Mouse (Mus musculus): ENCODE data around the gene Cmtm2a. TPM values are rescaled to one million over a fixed set of nuclear protein-coding genes. Genes with fewer than 3 reads are reported as not detected.
"Not testable (repeated sequence)": the region's sequence is repeated elsewhere in the genome, so short reads cannot be mapped to it uniquely, and the experiment has no call there.

Gene Cmtm2a
- polyA plus RNA-seq, 1 experiment from 2014 or later: not detected

DNA sequence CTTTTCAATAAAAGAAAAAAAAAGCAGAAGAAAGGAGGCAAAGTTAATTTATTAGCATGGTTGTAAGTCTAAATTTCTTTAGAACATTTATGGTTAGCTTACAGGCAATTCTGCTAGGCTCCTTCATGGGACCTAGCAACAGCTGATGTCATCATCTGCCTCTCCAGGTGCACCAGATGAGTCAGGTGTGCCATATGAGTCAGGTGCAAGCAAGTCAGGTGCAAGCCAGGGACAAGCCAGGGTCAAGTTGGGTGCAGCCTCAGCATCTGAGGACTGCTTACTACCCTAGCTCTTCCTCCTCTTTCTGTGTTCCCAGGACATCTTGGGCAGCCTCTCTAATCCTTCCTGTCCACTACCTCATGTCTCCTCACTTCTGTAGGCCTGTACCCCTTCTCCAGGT, 24.6 kb downstream of the Cmtm2a start:
- no peak for ATAC-seq (ENCODE audit: low FRiP score, low read depth)
- Histone ChIP-seq H3K4me3 (no peak overlapping the region), H3K27me3 (no peaks in the 10 kb centered on the region), H3K4me2 (replicated peaks) (no peak overlapping the region), H3K9me3 (no peaks in the 10 kb centered on the region), H3K27ac (no peak overlapping the region), H3K4me1 (no peaks in the 10 kb centered on the region), H3K9ac (no peak overlapping the region), H3K36me3 (peaks cover 16% of the 10 kb centered on the region)

DNA sequence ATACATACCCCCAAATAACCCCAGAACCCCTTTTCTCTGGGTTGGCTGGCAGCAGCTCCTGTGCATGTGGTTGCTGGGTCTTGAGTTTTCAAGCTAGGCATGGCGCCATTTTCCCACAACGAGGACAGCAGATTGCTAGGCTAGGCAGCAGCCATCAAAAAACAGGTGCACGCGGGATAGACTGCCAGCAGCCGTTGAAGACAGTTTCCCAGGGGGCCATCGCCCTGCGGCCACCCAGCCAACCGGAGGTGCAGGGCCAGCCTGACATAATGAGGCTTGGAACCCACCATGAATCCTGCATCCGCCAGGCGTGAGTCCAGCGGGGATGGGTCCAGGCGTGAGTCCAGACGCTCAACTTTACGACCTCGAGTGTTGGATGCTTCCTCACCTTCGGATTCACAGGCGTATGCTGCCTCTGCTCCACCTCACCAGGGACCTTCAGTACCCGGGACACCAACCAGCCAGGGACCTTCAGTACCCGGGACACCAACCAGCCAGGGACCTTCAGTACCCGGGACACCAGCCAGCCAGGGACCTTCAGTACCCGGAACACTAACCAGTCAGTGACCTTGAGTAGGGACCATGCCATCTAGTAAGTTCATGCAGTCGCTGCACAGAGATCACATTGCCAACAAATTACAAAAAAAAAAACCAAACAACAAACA, 28.6 kb downstream of the Cmtm2a start:
- not testable (repeated sequence) for H3K4me3 ChIP-seq; ATAC-seq (ENCODE audit: low FRiP score, low read depth); H3K27me3 ChIP-seq; H3K9ac ChIP-seq; H3K4me2 ChIP-seq (replicated peaks); H3K9me3 ChIP-seq; H3K27ac ChIP-seq; H3K4me1 ChIP-seq
- 96% methylated on average over 22 of the region's 22 CpGs for WGBS
- H3K36me3 ChIP-seq: peaks cover 30% of the 10 kb centered on the region

DNA sequence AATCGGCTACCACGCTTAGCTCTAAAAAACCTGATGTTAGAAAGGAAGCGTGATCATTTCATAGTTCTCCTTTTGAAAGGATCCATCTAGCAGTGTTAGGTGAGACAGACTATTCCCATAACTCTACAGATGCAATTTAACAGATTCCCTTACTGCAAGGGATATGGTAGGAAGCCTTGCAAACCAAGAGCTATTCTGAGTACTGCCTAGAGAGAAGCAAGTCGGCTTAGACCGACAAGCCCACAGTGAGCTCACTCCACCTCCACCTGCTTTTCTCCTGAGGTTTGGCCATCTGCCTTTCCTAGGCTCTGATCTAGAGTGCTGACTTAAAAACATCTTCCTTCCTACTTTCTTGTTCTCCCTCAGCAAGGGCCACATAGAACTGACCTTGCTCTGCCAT, 31.2 kb downstream of the Cmtm2a start:
- not testable (repeated sequence) for H3K9me3 ChIP-seq; H3K4me1 ChIP-seq; H3K4me2 ChIP-seq (replicated peaks); ATAC-seq (ENCODE audit: low FRiP score, low read depth); H3K27me3 ChIP-seq; H3K27ac ChIP-seq; H3K9ac ChIP-seq; H3K4me3 ChIP-seq
- peaks cover 55% of the 10 kb centered on the region for H3K36me3 ChIP-seq
- WGBS: 97% methylated on average over 5 of the region's 5 CpGs

DNA sequence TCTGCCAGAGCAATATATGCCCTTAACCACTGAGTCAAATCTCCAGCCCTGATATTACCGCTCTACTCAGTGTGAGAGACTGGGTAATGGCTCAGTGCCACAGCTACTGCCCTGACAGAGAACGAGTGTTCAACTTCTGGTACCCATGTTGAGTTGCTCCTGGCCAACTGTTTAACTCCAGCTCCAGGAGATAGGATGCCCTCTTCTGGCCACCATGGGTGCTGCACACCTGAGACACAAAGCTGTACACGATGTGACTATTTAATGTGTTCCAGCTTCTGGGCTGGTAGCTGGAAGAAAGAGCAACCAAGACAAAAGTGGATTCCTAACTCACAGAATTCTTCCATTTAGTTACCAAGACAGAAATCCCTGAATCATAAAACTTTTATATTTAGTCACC, 40.0 kb downstream of the Cmtm2a start:
- no peak overlapping the region for H3K9ac ChIP-seq
- H3K4me1 ChIP-seq: peaks cover 9% of the 10 kb centered on the region
- H3K27ac ChIP-seq: no peak overlapping the region
- 87% methylated on average over 3 of the region's 3 CpGs for WGBS
- no peak overlapping the region for H3K4me3 ChIP-seq
- H3K4me2 ChIP-seq (replicated peaks): no peak overlapping the region
- H3K36me3 ChIP-seq: peaks cover 11% of the 10 kb centered on the region
- H3K9me3 ChIP-seq: no peaks in the 10 kb centered on the region
- no peak for ATAC-seq (ENCODE audit: low FRiP score, low read depth)
- H3K27me3 ChIP-seq: no peaks in the 10 kb centered on the region

DNA sequence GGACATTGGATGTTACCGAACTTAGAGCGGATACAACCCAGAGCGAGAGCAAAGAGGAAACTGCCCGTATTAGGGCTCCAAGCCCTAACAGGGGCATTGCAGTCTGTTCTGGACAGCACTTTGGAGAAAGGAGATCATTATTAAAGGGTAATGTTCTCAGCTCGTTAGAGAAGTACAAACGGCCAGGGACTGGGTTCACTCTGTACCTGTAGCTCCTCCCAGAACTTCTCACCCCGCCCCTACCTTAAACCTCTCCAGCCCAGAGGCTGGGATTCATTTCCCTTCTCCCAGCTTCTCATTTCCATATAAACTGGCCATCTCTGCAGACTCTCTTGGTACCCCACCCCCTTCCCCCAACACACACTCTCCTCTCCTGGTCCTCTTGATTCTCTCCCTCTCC, 41.5 kb downstream of the Cmtm2a start:
- H3K9me3 ChIP-seq: no peaks in the 10 kb centered on the region
- no peaks in the 10 kb centered on the region for H3K27me3 ChIP-seq
- H3K4me3 ChIP-seq: peak overlapping the region; percentile 70
- H3K36me3 ChIP-seq: no peaks in the 10 kb centered on the region
- peak overlapping the region; percentile 79 for H3K4me2 ChIP-seq (replicated peaks)
- H3K27ac ChIP-seq: peak overlapping the region; percentile 93
- no peak for ATAC-seq (ENCODE audit: low FRiP score, low read depth)
- WGBS: under 1% methylated on average over 7 of the region's 7 CpGs
- H3K4me1 ChIP-seq: peaks cover 23% of the 10 kb centered on the region
- peak overlapping the region; percentile 77 for H3K9ac ChIP-seq

DNA sequence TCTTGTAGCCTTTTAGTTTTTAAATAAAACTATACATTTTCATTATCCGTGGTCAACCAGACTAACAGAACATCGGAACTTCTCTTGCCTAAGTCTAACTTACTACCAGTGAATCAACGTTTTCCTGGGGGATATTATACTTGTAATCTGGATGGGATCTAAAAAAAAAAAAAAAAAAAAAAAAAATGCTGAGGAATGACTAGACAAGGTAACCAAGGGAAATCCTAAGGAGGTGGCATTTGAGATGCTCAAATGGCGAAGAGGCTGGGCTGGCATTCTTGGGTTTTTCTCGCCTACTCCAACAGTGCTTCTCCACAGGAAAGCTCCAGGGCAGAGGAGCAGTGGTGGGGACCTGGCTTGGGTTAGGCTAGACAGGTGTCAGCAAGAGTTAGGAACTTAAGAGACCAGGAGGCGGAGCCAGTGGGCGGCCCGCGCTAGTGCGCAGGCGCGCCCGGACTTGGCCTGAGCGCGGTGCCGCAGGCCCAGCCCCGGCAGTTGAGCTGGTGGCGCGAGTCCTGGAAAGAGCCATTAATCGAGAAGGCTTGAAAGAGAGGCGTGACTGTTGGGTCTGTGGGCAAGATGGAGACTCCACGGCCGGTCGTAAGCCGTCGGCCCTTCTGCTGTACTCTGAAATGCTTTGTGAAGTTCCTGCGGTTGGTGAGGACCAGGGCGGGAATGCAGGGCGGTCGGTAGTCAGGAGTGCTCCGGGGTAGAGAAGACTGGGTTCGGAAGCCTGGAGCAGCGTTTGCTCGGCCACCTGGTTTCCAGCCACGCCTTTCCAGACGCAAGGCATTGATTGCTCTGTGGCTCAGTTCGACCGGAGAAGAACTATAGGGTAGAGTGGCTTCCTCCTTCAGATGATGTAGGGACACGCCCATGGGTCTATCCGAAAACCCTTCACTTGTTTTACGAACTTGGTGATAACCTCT, 42.3 kb downstream of the Cmtm2a start, which contains the start of gene Cklf:
Gene Cklf (plus strand): TSS at position 423 of the 929 bp plus-strand sequence.
- H3K36me3 ChIP-seq: peaks cover 3% of the 10 kb centered on the region; the same call in 1 of the 2 replicates
- peaks cover 23% of the 10 kb centered on the region for H3K4me1 ChIP-seq
- ATAC-seq (ENCODE audit: low FRiP score, low read depth): peak; percentile 85
- no peaks in the 10 kb centered on the region for H3K27me3 ChIP-seq
- H3K4me3 ChIP-seq: peak within 1 kb of the TSS; percentile 70
- WGBS: 4% methylated on average over 41 of the region's 41 CpGs
- peak within 1 kb of the TSS; percentile 77 for H3K9ac ChIP-seq
- H3K4me2 ChIP-seq (replicated peaks): peak within 1 kb of the TSS; percentile 79
- H3K9me3 ChIP-seq: no peaks in the 10 kb centered on the region
- peak within 1 kb of the TSS; percentile 93 for H3K27ac ChIP-seq

DNA sequence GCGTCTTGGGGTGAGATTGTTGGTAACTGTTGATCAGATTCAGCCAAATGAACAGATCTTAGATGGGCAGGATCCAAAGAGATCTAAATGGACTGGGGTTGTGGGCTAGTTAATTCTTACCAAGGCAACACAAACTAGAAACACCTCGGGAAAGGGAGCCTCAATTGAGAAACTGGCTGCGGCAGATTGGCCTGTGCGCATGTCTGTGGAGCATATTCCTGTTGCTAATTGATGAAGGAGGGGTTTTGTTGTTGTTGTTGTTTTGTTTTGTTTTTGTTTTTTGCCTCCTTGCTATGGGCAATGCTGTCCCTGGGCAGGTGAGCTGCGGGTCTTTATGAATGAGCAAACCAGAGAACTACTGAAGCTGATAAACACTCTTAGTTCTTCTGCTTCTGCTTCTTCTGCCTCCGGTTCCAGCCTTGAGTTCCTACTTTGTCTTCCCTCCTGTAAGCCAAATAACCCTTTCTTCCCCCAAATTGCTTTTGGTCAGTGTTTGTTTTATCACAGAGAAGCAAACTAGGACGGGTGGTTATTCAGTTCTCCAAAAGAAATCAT, 43.5 kb downstream of the Cmtm2a start:
- no peak overlapping the region for H3K4me2 ChIP-seq (replicated peaks)
- peaks cover 3% of the 10 kb centered on the region; the same call in 1 of the 2 replicates for H3K36me3 ChIP-seq
- H3K4me1 ChIP-seq: peaks cover 23% of the 10 kb centered on the region
- no peak for ATAC-seq (ENCODE audit: low FRiP score, low read depth)
- no peak overlapping the region for H3K27ac ChIP-seq
- 85% methylated on average over 7 of the region's 7 CpGs for WGBS
- no peak overlapping the region for H3K4me3 ChIP-seq
- H3K27me3 ChIP-seq: no peaks in the 10 kb centered on the region
- H3K9ac ChIP-seq: no peak overlapping the region
- H3K9me3 ChIP-seq: no peaks in the 10 kb centered on the region

DNA sequence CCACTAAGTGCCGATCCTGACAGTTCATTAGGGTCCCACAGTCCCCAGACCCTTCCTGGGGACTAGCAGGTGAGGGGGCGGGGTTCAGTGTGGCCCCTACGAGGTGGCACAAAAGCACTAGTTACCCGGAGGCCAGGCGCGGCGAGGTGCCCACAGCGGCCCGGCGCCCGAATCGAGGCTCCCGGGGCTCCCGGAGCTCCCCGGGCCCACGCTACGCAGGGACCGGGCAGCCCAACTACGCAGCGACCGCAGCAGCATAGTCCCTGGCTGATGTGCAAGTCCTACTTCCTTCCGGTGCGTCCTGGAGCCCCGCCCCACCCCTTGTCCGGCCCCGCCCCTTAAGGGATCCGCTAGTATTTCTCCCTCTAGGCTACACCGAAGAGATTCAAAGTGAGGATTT, 44.7 kb downstream of the Cmtm2a start, which contains the start of gene Tk2:
Gene Tk2 (minus strand): TSS at position 283 of the 400 bp plus-strand sequence.
- 1% methylated on average over 27 of the region's 28 CpGs for WGBS
- peak; percentile 84 for ATAC-seq (ENCODE audit: low FRiP score, low read depth)
- Histone ChIP-seq H3K9me3 (no peaks in the 10 kb centered on the region), H3K4me1 (peaks cover 23% of the 10 kb centered on the region), H3K4me3 (peak within 1 kb of the TSS; percentile 84), H3K4me2 (replicated peaks) (peak within 1 kb of the TSS; percentile 83), H3K36me3 (peaks cover 10% of the 10 kb centered on the region), H3K27ac (peak within 1 kb of the TSS; percentile 33; the same call in 1 of the 2 replicates), H3K9ac (peak within 1 kb of the TSS; percentile 83), H3K27me3 (no peaks in the 10 kb centered on the region)

DNA sequence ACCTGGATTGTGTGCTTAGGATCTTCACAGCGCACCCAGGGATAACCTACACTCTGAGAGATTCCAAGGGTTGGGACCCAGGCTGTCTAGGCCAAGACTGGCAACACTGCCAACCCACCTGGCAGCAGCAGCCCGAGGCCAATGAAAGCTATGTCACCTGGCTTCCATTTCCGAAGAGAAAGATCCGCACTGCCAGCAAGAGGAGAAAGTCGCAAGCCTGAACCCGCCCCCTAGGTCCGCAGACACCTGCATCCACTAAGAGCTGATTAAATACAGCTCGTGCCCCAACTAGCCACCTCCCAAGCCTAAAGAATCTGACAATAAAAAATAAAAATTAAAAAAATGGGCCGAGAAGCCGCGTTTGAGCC, 45.1 kb downstream of the Cmtm2a start:
- H3K27ac ChIP-seq: peak overlapping the region; percentile 33; the same call in 1 of the 2 replicates
- 4% methylated on average over 11 of the region's 11 CpGs for WGBS

DNA sequence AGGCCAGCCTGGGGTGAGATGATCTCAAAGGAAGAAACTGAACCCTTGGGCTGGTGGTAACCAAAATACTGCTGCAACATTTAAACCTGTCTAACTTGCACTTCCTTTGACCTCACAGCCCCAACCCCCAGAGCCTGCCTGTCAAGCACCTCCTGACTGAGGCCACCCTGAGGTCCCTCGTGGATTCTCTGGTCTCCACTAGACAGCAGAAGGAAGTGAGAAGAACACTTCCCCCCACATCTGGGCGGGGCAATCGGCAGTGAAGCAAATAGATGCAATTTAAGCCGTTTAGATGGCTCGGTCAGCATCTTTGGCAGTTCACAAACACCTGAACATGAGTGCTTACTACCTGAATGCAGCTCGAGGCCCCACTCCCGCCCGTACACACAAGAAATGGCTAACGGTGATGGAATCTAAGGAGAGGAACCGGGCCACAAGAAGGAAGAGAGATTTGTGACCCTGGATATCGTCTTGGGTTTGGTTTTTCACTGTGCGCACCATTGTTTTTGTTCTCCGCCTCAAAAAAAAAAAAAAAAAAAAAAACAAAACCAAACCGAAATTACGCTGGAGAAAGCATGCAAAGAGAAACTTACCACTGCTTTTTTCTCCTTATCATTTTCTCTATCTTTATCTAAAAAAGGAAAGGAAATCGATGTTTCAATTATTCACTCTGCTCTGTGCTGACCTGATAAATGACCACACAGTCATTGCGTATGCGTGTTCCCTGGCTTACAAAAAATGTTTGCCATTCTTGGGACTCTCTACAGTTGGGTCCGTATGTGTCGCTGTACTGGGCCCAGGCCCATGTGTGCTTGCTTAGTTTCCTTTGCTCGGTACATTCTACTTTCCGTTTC, 45.7 kb downstream of the Cmtm2a start:
- peak overlapping the region; percentile 83 for H3K9ac ChIP-seq
- WGBS: 71% methylated on average over 22 of the region's 22 CpGs
- H3K36me3 ChIP-seq: peaks cover 20% of the 10 kb centered on the region
- H3K27me3 ChIP-seq: no peaks in the 10 kb centered on the region
- no peaks in the 10 kb centered on the region for H3K9me3 ChIP-seq
- peak overlapping the region; percentile 84 for H3K4me3 ChIP-seq
- peaks cover 23% of the 10 kb centered on the region for H3K4me1 ChIP-seq
- peak overlapping the region; percentile 83 for H3K4me2 ChIP-seq (replicated peaks)
- no peak overlapping the region for H3K27ac ChIP-seq
- no peak for ATAC-seq (ENCODE audit: low FRiP score, low read depth)

More for the DNA sequence above, 45.1 kb downstream of the Cmtm2a start:
- H3K4me1 ChIP-seq: peaks cover 23% of the 10 kb centered on the region
- peak overlapping the region; percentile 83 for H3K9ac ChIP-seq
- H3K27me3 ChIP-seq: no peaks in the 10 kb centered on the region
- ATAC-seq (ENCODE audit: low FRiP score, low read depth): no peak
- no peaks in the 10 kb centered on the region for H3K9me3 ChIP-seq
- peaks cover 14% of the 10 kb centered on the region for H3K36me3 ChIP-seq
- H3K4me2 ChIP-seq (replicated peaks): peak overlapping the region; percentile 83
- H3K4me3 ChIP-seq: peak overlapping the region; percentile 84

DNA sequence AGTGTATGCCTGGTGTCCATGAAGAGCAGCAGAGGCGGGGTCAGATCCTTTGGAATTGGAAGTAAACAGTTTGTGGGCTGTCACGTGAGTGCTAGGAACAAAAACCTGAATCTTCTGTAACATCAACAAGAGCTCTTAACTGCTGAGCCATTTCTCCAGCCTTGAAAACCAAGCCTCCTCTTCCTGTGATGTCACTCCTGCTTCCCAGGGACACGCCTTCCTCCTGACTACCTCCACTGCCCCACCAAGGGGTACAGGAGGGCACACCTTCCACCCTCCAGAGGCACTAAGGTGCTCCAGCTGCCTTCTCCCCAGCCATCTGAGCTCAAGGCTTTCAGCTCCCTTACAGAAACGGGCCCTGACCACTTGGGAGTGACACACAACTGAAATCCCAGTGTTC, 46.4 kb downstream of the Cmtm2a start:
- Histone ChIP-seq H3K9ac (no peak overlapping the region), H3K9me3 (no peaks in the 10 kb centered on the region), H3K27ac (no peak overlapping the region), H3K36me3 (peaks cover 26% of the 10 kb centered on the region), H3K27me3 (no peaks in the 10 kb centered on the region), H3K4me2 (replicated peaks) (no peak overlapping the region), H3K4me3 (no peak overlapping the region), H3K4me1 (peaks cover 16% of the 10 kb centered on the region)
- WGBS: 81% methylated on average over 4 of the region's 4 CpGs
- ATAC-seq (ENCODE audit: low FRiP score, low read depth): no peak

Measured in limb, embryonic 13.5 days (tissue).